Mouse (Mus musculus) induced T-regulatory cell, adult 2 months (primary cell): Measurements from ENCODE around the gene U2af2.

Source experiments
- DNase-seq: peaks from one replicate; pipeline ENCODE4 v3.0.0-alpha.2; 2012; ENCODE audit warnings: low read depth

Gene U2af2

DNA sequence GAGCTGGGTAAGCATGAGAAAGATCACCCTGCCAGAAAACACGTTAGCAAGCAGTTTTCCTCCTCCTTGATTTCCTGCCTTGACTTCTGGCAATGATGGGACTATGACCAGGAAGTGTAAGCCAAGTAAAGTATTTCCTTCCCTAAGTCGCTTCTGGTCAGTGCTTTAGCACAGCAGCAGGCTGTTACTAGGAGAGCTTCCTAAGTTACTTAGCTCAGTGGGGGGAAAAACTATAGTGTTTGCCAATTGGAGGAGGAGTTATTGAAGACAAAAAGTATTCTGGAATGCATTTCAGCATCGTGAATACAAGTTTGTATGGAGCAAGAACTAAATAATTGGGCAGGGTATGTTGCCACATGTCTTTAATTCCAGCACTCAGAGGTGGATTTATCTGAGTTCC, 50.8 kb downstream of the U2af2 start:
- no peak for DNase-seq

GRCm38 (mm10) chr7:5116850-5117249, 54.9 kb downstream of the U2af2 start, which contains the start of gene Rfpl4:
Gene Rfpl4 (minus strand): TSS chr7:5116950.
- DNase-seq, result no peak

DNA sequence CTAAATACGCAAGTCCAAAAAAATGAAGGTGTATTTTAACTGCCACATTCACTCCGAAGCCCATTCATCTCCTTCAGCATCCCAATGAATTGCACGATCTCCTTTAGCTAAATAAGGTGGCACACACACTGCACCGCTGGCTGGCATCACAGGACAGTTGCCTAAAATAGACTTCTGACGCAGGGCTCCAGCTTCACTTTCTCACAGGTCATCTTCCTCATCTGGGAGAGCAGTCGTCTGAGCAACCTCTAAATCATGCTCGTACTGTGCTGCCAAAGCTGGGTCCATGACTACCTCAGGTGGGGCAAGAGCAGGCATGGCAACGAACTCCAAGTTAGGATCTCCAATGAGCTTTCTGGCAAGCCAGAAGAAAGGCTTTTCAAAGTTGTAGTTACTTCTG, 63.1 kb downstream of the U2af2 start:
- no peak for DNase-seq

DNA sequence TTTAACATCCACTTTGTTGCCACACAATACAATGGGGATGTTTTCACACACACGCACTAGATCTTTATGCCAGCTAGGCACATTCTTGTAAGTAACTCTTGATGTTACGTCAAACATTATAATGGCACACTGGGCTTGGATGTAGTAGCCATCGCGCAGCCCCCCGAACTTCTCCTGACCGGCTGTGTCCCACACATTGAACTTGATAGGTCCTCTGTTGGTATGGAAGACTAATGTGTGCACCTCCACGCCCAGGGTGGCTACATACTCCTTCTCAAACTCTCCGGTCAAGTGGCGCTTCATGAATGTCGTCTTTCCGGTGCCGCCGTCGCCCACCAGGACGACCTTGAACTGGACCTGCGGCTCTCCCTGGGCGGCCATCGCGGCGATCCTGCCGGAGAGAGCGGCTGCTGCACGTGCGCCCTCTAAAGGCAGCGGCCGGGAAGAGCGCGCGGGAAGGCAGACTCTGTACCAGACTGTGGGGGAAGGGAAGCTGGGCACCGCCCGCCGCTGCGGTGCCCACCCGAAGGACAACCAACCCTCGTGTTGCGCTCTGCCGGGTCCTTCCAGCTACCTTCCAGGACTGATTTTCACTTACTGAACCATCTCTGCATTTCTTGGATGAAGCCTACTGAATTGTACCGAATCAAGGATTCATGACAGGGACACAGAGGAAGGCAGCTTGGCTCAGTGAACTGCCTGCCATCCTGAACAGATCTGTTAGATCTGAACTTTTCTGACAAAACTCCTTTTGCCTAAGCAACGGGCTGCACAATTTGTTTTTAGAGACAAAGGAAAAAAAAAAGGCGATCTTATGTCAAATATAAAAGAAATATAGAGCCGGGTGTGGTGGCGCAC, 63.8 kb downstream of the U2af2 start, which contains the start of gene Rasl2-9:
Gene Rasl2-9, minus strand, starts transcription at position 402 of the 858 bp plus-strand sequence.
- DNase-seq, result peak; percentile 55
